Comparison of ENCODE assay signal across 9 mouse cellular contexts in the genomic region with DNA sequence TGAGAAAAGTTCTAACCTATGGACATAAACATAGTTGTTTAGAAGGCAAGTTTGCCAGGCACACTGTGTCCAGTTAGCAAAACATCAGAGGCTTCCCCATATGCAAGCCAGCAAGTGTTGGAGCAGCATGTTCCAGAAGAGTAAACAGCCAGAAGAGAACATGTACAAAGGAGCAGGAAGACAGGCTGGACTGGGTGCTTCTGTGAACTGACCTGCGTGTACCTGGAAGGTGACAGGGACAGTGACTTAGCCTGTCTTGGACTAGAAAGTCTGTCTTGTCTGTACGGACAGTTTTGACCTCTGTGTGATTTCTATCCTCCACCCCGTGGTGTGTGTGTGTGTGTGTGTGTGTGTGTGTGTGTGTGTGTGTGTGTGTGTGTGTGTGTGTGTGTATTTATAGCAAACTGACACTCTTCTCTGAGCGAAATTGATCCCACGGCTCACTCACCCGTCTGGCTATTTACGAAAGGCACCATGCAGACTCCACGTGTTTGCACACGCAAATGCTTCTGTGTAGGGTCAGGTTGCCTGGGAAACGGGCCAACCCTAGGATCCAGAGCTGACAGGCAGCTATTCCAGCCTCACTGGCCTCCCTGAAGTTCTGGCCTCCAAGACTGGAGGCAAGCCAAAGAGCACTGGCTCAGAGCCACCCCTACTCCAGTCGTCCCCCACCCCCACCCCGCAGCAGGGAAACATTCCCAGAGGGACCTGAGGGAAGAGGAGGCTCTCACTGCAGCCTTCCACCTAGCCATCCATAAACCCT. TPM values are rescaled to one million over a fixed set of nuclear protein-coding genes. Genes with fewer than 3 reads are reported as not detected.
DNase-seq lines count a peak whose midpoint lies in the region; ATAC-seq and TF ChIP-seq lines count a peak whose summit lies in the region.
"Had no signal": no experiment of that assay in that cellular context is flagged by ENCODE, and none has a peak within 500 bp of the region (broad histone marks: within the 10 kb centered on the region; RNA-seq: fewer than 3 reads in every experiment).

No protein-coding gene starts in this region.

- H3K4me1 ChIP-seq in intestine, embryonic 15.5 days (replicated peaks), result peaks cover 13% of the 10 kb centered on the region

- H3K27me3 ChIP-seq in intestine, embryonic 15.5 days (replicated peaks), result no peaks in the 10 kb centered on the region

- H3K4me3 ChIP-seq in intestine, embryonic 15.5 days (replicated peaks), result no peak overlapping the region
- H3K4me3 ChIP-seq in left cerebral cortex, adult 2 months, result no peak overlapping the region
- H3K4me3 ChIP-seq: myocyte had no signal

- no peak overlapping the region for H3K9ac ChIP-seq in intestine, embryonic 15.5 days

- H3K36me3 ChIP-seq in intestine, embryonic 15.5 days, result no peaks in the 10 kb centered on the region

- 8% methylated on average over 12 of the region's 12 CpGs for WGBS in intestine, embryonic 15.5 days

- no peaks in the 10 kb centered on the region for H3K9me3 ChIP-seq in intestine, embryonic 15.5 days

- no peak overlapping the region for H3K4me2 ChIP-seq in intestine, embryonic 15.5 days (replicated peaks)

- peak; percentile 97 for DNase-seq in adipocyte (ENCODE audit: low spot score)
- peak; percentile 78 for DNase-seq in embryo, embryonic 10.5 days (ENCODE audit: low spot score)
- DNase-seq in gastrocnemius, postnatal 14 days, result peak; percentile 86
- peak; percentile 48 to 55 for DNase-seq in left cerebral cortex, adult 2 months (ENCODE audit: extremely low spot score in 1 of 2, low spot score in 2 of 2)
- DNase-seq in lung, postnatal 14 days, result peak; percentile 90
- peak; percentile 65 for DNase-seq in right cerebral cortex, postnatal 14 days
- DNase-seq in thymus, postnatal 36 days, result no peak

- intact Hi-C loops in gastrocnemius, postnatal 14 days (cut with DNase I; ENCODE audit: low total_unique reads), result no loop called here
- intact Hi-C loops in left cerebral cortex, adult 2 months (cut with DNase I), result no loop called here

- ATAC-seq in intestine, embryonic 15.5 days, result peak; percentile 92

- TF ChIP-seq CTCF in left cerebral cortex, adult 2 months (IDR thresholded peaks at IDR 0.05), result no peak

- no peak overlapping the region for H3K27ac ChIP-seq in intestine, embryonic 15.5 days
- no peak overlapping the region for H3K27ac ChIP-seq in left cerebral cortex, adult 2 months

RNA-seq across cellular contexts. Expression of gene Lpin1, which starts 7.9 kb away (rescaled TPM):
- 100 to 1,000 TPM in 1 of 2 experiments, 10 to 100 TPM in 1; 46.2 to 117 TPM for total RNA-seq in gastrocnemius, postnatal 14 days (2021)
- 7.2 and 8.6 TPM in 2 replicates for polyA plus RNA-seq in intestine, embryonic 15.5 days (2015; fragmentation: Nextera tagmentation; extraction: Ambion mirVana)
- total RNA-seq in left cerebral cortex, adult 2 months (2021), result 10 to 100 TPM; 21.6 to 26.6 TPM

RNA-seq across cellular contexts. Expression of gene Ntsr2, which starts 34.5 kb away (rescaled TPM):
- total RNA-seq in gastrocnemius, postnatal 14 days (2021), result 1 to 10 TPM; 1.5 to 1.7 TPM
- 0.05 and 0.08 TPM in 2 replicates for polyA plus RNA-seq in intestine, embryonic 15.5 days (2015; fragmentation: Nextera tagmentation; extraction: Ambion mirVana)
- 100 to 1,000 TPM; 135 to 155 TPM for total RNA-seq in left cerebral cortex, adult 2 months (2021)
- polyA plus RNA-seq: myocyte had no signal

Comparison
In these comparisons a context has a peak if more than half of its experiments do, and no peak if none do; other contexts are left out.
1. DNase-seq: peak in adipocyte (single experiment), embryo, embryonic 10.5 days (single experiment), gastrocnemius, postnatal 14 days (single experiment), left cerebral cortex, adult 2 months (2 of 2), lung, postnatal 14 days (single experiment) and right cerebral cortex, postnatal 14 days (single experiment); none in thymus, postnatal 36 days (0 of 2).
2. RNA of gene Ntsr2, which starts 34.5 kb away (total RNA-seq): 135 to 155 TPM in left cerebral cortex, adult 2 months; 1.5 to 1.7 TPM in gastrocnemius, postnatal 14 days; every median in the first group is over 10 times any median in the second.